Mouse (Mus musculus): ENCODE data around the gene Gjb1. TPM values are rescaled to one million over a fixed set of nuclear protein-coding genes. Genes with fewer than 3 reads are reported as not detected.

The Gjb1 gene
- polyA plus RNA-seq (2012; ENCODE audit: low replicate concordance), result not detected in 2 replicates

GRCm38 (mm10) chrX:101376190-101376968, at the start of gene Gjb1:
Gene Gjb1, plus strand, starts transcription at chrX:101376378.

GRCm38 (mm10) chrX:101420700-101421095, 44.5 kb downstream of the Gjb1 start, which contains the start of gene Zmym3:
Gene Zmym3, minus strand, starts transcription at chrX:101420849.

GRCm38 (mm10) chrX:101429142-101429949, 53.2 kb downstream of the Gjb1 start, which contains the start of gene Nono:
Gene Nono, plus strand, starts transcription at chrX:101429318.

Other genes with a start within 250 kb of the Gjb1 start
- gene Snx12, start 153.8 kb upstream of the Gjb1 start, polyA plus RNA-seq (2012; ENCODE audit: low replicate concordance), result 14.8 and 24.0 TPM in 2 replicates
- 13.8 and 22.7 TPM in 2 replicates for gene Foxo4, start 121.8 kb upstream of the Gjb1 start, polyA plus RNA-seq (2012; ENCODE audit: low replicate concordance)
- not detected in 2 replicates for gene Gm614, start 112.4 kb upstream of the Gjb1 start, polyA plus RNA-seq (2012; ENCODE audit: low replicate concordance)
- 5.8 and 37.6 TPM in 2 replicates for gene Il2rg, start 108.1 kb upstream of the Gjb1 start, polyA plus RNA-seq (2012; ENCODE audit: low replicate concordance)
- gene Gm20489, start 107.4 kb upstream of the Gjb1 start, polyA plus RNA-seq (2012; ENCODE audit: low replicate concordance), result not detected in 2 replicates
- 85.7 and 97.5 TPM in 2 replicates for gene Med12, start 102.3 kb upstream of the Gjb1 start, polyA plus RNA-seq (2012; ENCODE audit: low replicate concordance)
- 0.13 TPM in 1 of 2 replicates, not detected in the other for gene Nlgn3, start 77.2 kb upstream of the Gjb1 start, polyA plus RNA-seq (2012; ENCODE audit: low replicate concordance)
- gene Zmym3, start 44.5 kb downstream of the Gjb1 start, polyA plus RNA-seq (2012; ENCODE audit: low replicate concordance), result 18.7 and 25.9 TPM in 2 replicates
- 22.9 and 38.1 TPM in 2 replicates for gene Nono, start 52.9 kb downstream of the Gjb1 start, polyA plus RNA-seq (2012; ENCODE audit: low replicate concordance)
- gene Itgb1bp2, start 72.7 kb downstream of the Gjb1 start, polyA plus RNA-seq (2012; ENCODE audit: low replicate concordance), result 0.18 and 0.37 TPM in 2 replicates
- gene Taf1, start 156.4 kb downstream of the Gjb1 start, polyA plus RNA-seq (2012; ENCODE audit: low replicate concordance), result 1.2 and 2.3 TPM in 2 replicates

Measured in leukemia stem cell, adult 10-12 weeks (primary cell).